Mouse (Mus musculus) hindbrain, embryonic 16.5 days (tissue): ENCODE measurements around the gene Cx3cr1. TPM values are rescaled to one million over a fixed set of nuclear protein-coding genes. Genes with fewer than 3 reads are reported as not detected.

Experiments
- ATAC-seq: fragments of 200-750 bp; cut with Nextera tagmentation; 2 replicates; pipeline ENCODE4 v1.8.0; 2017; ENCODE audit warnings: moderate TSS enrichment, moderate library complexity
- H3K27ac ChIP-seq: fragments of 300-500 bp; sonication (generic); 2 replicates; pipeline ENCODE4 v1.5.1; 2014; ENCODE audit warnings: low read depth, mild to moderate bottlenecking, control low read depth, low read length, moderate library complexity
- H3K27me3 ChIP-seq: fragments of 300-500 bp; sonication (generic); replicated peaks from 2 replicates; pipeline ENCODE4 v1.6.1; 2014; ENCODE audit warnings: low read length; ENCODE audit not compliant: control insufficient read depth, insufficient read depth
- H3K36me3 ChIP-seq: fragments of 300-500 bp; sonication (generic); 2 replicates; pipeline ENCODE4 v1.6.1; 2014; ENCODE audit warnings: mild to moderate bottlenecking, low read length, moderate library complexity, mixed read lengths; ENCODE audit not compliant: control insufficient read depth, insufficient read depth
- H3K4me1 ChIP-seq: fragments of 300-500 bp; sonication (generic); 2 replicates; pipeline ENCODE4 v1.6.1; 2014; ENCODE audit warnings: low read depth, low read length; ENCODE audit not compliant: control insufficient read depth, insufficient read depth
- H3K4me2 ChIP-seq: fragments of 300-500 bp; sonication (generic); 2 replicates; pipeline ENCODE4 v1.6.1; 2014; ENCODE audit warnings: mild to moderate bottlenecking, low read length, control low read depth, moderate library complexity
- H3K4me3 ChIP-seq: fragments of 300-500 bp; sonication (generic); 2 replicates; pipeline ENCODE4 v1.5.1; 2014; ENCODE audit warnings: mild to moderate bottlenecking, low read length, control low read depth, moderate library complexity
- H3K9ac ChIP-seq: fragments of 300-500 bp; sonication (generic); 2 replicates; pipeline ENCODE4 v1.6.1; 2014; ENCODE audit warnings: low read depth, mild to moderate bottlenecking, control low read depth, low read length, moderate library complexity
- H3K9me3 ChIP-seq: fragments of 300-500 bp; sonication (generic); 2 replicates; pipeline ENCODE4 v1.6.1; 2014; ENCODE audit warnings: mild to moderate bottlenecking, low read length, moderate library complexity; ENCODE audit not compliant: control insufficient read depth
- WGBS: fragments of 180-500 bp; shearing (Covaris S2); extraction: QIAGEN DNeasy Blood & Tissue Kit; methylation state at CpG from one replicate; pipeline ENCODE4 v1.1.7; 2014; 5-methylcytosine and 5-hydroxymethylcytosine counted together
- polyA plus RNA-seq: library from polyadenylated mRNA; unstranded; fragments of >200 nt; fragmentation: Nextera tagmentation; extraction: Ambion mirVana; gene quantifications from 2 replicates; pipeline ENCODE4 v1.2.1, GENCODE M21; 2015

The Cx3cr1 gene
- polyA plus RNA-seq, 1 experiment from 2014 or later, result 10.0 TPM

DNA sequence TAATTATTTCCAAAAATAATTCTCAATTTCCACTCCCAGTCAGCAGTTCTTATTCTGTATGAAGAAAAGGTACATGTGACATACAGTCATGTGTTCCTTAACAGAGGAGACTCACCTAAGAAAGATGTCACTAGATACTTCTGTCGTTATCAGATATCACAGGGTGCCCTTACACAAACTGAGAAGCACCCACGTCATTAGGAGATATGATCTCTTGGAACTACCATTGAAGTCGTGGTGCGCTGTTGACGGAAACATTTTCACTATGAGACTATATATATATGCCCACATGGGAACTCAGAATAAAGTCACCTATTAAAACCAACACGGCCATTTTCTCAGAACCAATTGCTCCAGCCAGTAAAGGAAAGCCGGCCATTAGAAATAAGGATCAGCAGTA lies 4.8 kb upstream of the Cx3cr1 start:
- H3K4me1 ChIP-seq, result no peaks in the 10 kb centered on the region
- no peak overlapping the region for H3K4me3 ChIP-seq
- no peaks in the 10 kb centered on the region for H3K9me3 ChIP-seq
- no peaks in the 10 kb centered on the region for H3K27me3 ChIP-seq
- no peak overlapping the region for H3K27ac ChIP-seq
- no peak overlapping the region for H3K9ac ChIP-seq
- H3K4me2 ChIP-seq, result no peak overlapping the region
- H3K36me3 ChIP-seq, result no peaks in the 10 kb centered on the region
- ATAC-seq, result no peak
- WGBS, result 92% methylated on average over 7 of the region's 7 CpGs

- ATAC-seq, result no peak
- H3K27me3 ChIP-seq, result no peaks in the 10 kb centered on the region; the same call in 1 of the 2 replicates
- no peaks in the 10 kb centered on the region for H3K4me1 ChIP-seq
- H3K36me3 ChIP-seq, result no peaks in the 10 kb centered on the region
- H3K4me2 ChIP-seq, result no peak overlapping the region
- H3K27ac ChIP-seq, result no peak overlapping the region
- WGBS, result 22% methylated on average over 3 of the region's 3 CpGs
- no peak overlapping the region for H3K9ac ChIP-seq
- no peak overlapping the region for H3K4me3 ChIP-seq
- no peaks in the 10 kb centered on the region for H3K9me3 ChIP-seq
Observed at GRCm38 (mm10) chr9:120073169-120073568, 3.5 kb upstream of the Cx3cr1 start.

GRCm38 (mm10) chr9:120071251-120071650 lies 1.6 kb upstream of the Cx3cr1 start:
- no peaks in the 10 kb centered on the region for H3K4me1 ChIP-seq
- H3K36me3 ChIP-seq, result no peaks in the 10 kb centered on the region
- no peaks in the 10 kb centered on the region; the same call in 1 of the 2 replicates for H3K27me3 ChIP-seq
- WGBS, result 71% methylated on average over 2 of the region's 2 CpGs
- no peak overlapping the region for H3K9ac ChIP-seq
- no peak for ATAC-seq
- H3K4me3 ChIP-seq, result no peak overlapping the region
- H3K9me3 ChIP-seq, result no peaks in the 10 kb centered on the region
- H3K4me2 ChIP-seq, result no peak overlapping the region
- H3K27ac ChIP-seq, result no peak overlapping the region

GRCm38 (mm10) chr9:120068047-120068446 lies 1.6 kb downstream of the Cx3cr1 start:
- Histone ChIP-seq H3K9me3 (no peaks in the 10 kb centered on the region), H3K4me3 (no peak overlapping the region), H3K27me3 (no peaks in the 10 kb centered on the region; the same call in 1 of the 2 replicates), H3K9ac (no peak overlapping the region), H3K4me1 (no peaks in the 10 kb centered on the region), H3K27ac (no peak overlapping the region), H3K36me3 (no peaks in the 10 kb centered on the region), H3K4me2 (no peak overlapping the region)
- no peak for ATAC-seq
- WGBS, result 73% methylated on average over 10 of the region's 10 CpGs

DNA sequence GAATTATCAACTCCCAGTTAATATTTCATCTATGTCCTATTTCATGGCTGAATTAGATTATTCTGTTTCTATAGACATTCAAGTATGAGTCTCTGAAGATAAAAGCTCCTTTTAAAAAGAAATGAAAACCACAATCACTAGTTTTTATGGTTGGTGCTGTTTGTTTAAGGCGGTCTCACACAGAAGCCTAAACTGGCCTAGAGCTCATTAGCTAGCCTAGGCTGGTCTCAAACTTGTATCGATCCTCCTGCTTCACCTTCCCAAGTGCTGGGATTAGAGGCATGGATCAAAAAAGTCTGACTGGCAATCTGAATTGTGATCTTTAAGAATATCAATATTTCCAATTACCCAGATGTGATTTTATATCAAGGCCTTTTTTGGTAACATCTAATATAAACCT lies 2.1 kb downstream of the Cx3cr1 start:
- H3K27ac ChIP-seq, result no peak overlapping the region
- H3K4me1 ChIP-seq, result no peaks in the 10 kb centered on the region
- 82% methylated on average over 2 of the region's 2 CpGs for WGBS
- no peaks in the 10 kb centered on the region; the same call in 1 of the 2 replicates for H3K27me3 ChIP-seq
- H3K4me3 ChIP-seq, result no peak overlapping the region
- H3K4me2 ChIP-seq, result no peak overlapping the region
- H3K9ac ChIP-seq, result no peak overlapping the region
- no peaks in the 10 kb centered on the region for H3K36me3 ChIP-seq
- ATAC-seq, result no peak
- no peaks in the 10 kb centered on the region for H3K9me3 ChIP-seq

DNA sequence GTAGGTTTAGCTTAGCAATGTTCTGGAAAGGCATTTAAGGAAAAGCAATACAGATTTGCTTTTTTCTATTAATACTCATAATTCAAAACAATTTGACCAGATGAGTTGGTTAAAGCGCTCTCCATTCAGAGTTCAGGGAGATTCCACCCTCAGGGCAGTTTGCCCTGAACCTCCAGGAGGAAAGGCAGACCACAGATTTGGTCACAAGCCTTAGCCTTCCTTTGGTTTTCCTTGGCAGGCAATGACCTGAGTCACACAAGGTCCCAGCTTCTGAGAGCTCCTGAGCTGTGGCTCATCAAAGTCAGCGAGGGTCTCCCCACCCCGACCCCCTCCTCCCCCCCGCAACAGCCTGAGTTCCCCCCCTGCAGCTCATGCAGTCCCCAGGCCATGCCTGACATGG lies 5.4 kb downstream of the Cx3cr1 start:
- no peaks in the 10 kb centered on the region; the same call in 1 of the 2 replicates for H3K27me3 ChIP-seq
- H3K36me3 ChIP-seq, result no peaks in the 10 kb centered on the region
- no peaks in the 10 kb centered on the region for H3K4me1 ChIP-seq
- no peak overlapping the region for H3K9ac ChIP-seq
- ATAC-seq, result no peak
- WGBS, result 75% methylated on average over 4 of the region's 4 CpGs
- no peak overlapping the region for H3K27ac ChIP-seq
- H3K4me3 ChIP-seq, result no peak overlapping the region
- H3K9me3 ChIP-seq, result no peaks in the 10 kb centered on the region
- no peak overlapping the region for H3K4me2 ChIP-seq

GRCm38 (mm10) chr9:120058730-120059129 lies 10.9 kb downstream of the Cx3cr1 start:
- WGBS, result 80% methylated on average over 3 of the region's 3 CpGs
- Histone ChIP-seq H3K9me3 (no peaks in the 10 kb centered on the region), H3K27me3 (no peaks in the 10 kb centered on the region), H3K27ac (no peak overlapping the region), H3K4me1 (no peaks in the 10 kb centered on the region), H3K9ac (no peak overlapping the region), H3K4me3 (no peak overlapping the region), H3K4me2 (no peak overlapping the region), H3K36me3 (no peaks in the 10 kb centered on the region)
- no peak for ATAC-seq

- no peak overlapping the region for H3K9ac ChIP-seq
- no peaks in the 10 kb centered on the region for H3K36me3 ChIP-seq
- no peak overlapping the region for H3K27ac ChIP-seq
- 79% methylated on average over 9 of the region's 9 CpGs for WGBS
- no peak for ATAC-seq
- no peak overlapping the region for H3K4me3 ChIP-seq
- H3K4me2 ChIP-seq, result no peak overlapping the region
- no peaks in the 10 kb centered on the region for H3K4me1 ChIP-seq
- H3K9me3 ChIP-seq, result no peaks in the 10 kb centered on the region
- no peaks in the 10 kb centered on the region for H3K27me3 ChIP-seq
Observed at GRCm38 (mm10) chr9:120056201-120056600, 13.5 kb downstream of the Cx3cr1 start.

DNA sequence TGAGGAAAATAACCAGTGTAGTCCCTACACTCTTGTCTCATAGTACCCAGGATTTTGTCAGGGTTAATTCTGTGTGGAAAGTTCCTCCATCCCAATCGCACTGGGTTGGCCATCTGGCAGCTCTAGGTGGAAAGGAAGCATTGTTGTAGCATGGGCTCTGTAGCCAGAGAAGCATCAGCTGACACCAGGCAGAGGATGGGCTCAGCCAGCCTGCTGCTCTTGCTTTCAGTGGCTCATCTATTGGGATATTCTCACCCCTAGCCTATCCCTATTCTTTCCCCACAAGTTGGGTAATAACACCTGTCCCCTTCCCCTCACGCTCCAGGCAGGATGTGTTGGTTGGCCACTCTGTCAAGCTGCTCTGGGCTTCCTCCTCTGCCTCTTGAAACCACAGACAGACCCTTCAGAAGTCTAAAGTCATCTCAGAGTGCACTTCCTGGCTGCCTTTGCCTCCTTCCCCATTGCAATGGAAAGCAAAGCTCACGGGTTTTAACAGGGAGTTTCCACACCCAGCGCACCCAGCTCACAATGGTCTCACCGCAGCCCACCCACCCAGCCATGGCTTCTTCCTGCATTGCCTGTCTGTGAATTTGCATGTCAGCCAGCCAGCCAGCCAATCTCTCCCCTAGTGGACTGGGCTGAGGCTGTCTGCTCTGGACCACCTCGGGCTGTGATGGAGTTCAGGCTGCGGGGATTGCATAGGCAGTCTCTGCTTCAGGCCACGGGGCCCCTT lies 15.0 kb downstream of the Cx3cr1 start:
- no peak for ATAC-seq
- H3K4me1 ChIP-seq, result no peaks in the 10 kb centered on the region
- H3K4me3 ChIP-seq, result no peak overlapping the region
- WGBS, result 43% methylated on average over 8 of the region's 8 CpGs
- no peaks in the 10 kb centered on the region for H3K36me3 ChIP-seq
- H3K9me3 ChIP-seq, result no peaks in the 10 kb centered on the region
- no peak overlapping the region for H3K9ac ChIP-seq
- H3K4me2 ChIP-seq, result no peak overlapping the region
- H3K27me3 ChIP-seq, result no peaks in the 10 kb centered on the region
- no peak overlapping the region for H3K27ac ChIP-seq
